Mouse (Mus musculus): ENCODE measurements at regions not wholly inside any gene's neighbourhood (a gene's known extent, or its start where the extent isn't known, plus 50 kb on each side); places are given as distances from the start of the nearest gene placed in this dataset.

- DNase-seq (ENCODE audit: low read depth, low spot score): peak; percentile 87
Observed at GRCm38 (mm10) chr4:55279351-55279750, 70.5 kb upstream of the Rad23b start.

GRCm38 (mm10) chr4:55280706-55281105 is 69.1 kb upstream of the Rad23b start:
- DNase-seq (ENCODE audit: low read depth, low spot score): peak; percentile 67

GRCm38 (mm10) chr4:55281486-55282096 is 68.3 kb upstream of the Rad23b start:
- no peak for DNase-seq (ENCODE audit: low read depth, low spot score)

- DNase-seq (ENCODE audit: low read depth, low spot score): no peak
Observed at GRCm38 (mm10) chr4:55282474-55282873, 67.4 kb upstream of the Rad23b start.

- no peak for DNase-seq (ENCODE audit: low read depth, low spot score)
Observed at GRCm38 (mm10) chr4:55284722-55285225, 65.1 kb upstream of the Rad23b start.

GRCm38 (mm10) chr4:55285641-55286040 is 64.2 kb upstream of the Rad23b start:
- no peak for DNase-seq (ENCODE audit: low read depth, low spot score)

- peak; percentile 68 for DNase-seq (ENCODE audit: low read depth, low spot score)
Observed at GRCm38 (mm10) chr4:55288456-55288855, 61.4 kb upstream of the Rad23b start.

GRCm38 (mm10) chr4:55292277-55292676 is 57.6 kb upstream of the Rad23b start:
- peak; percentile 85 for DNase-seq (ENCODE audit: low read depth, low spot score)

GRCm38 (mm10) chr4:55292701-55293100 is 57.1 kb upstream of the Rad23b start:
- DNase-seq (ENCODE audit: low read depth, low spot score): peak; percentile 34

- DNase-seq (ENCODE audit: low read depth, low spot score): no peak
Observed at GRCm38 (mm10) chr4:55293347-55294079, 56.3 kb upstream of the Rad23b start.

- peak; percentile 65 for DNase-seq (ENCODE audit: low read depth, low spot score)
Observed at GRCm38 (mm10) chr4:55294255-55294687, 55.6 kb upstream of the Rad23b start.

- no peak for DNase-seq (ENCODE audit: low read depth, low spot score)
Observed at GRCm38 (mm10) chr4:55297841-55298240, 52.0 kb upstream of the Rad23b start.
